8 mouse cellular contexts compared by ENCODE assay signal in the genomic region with DNA sequence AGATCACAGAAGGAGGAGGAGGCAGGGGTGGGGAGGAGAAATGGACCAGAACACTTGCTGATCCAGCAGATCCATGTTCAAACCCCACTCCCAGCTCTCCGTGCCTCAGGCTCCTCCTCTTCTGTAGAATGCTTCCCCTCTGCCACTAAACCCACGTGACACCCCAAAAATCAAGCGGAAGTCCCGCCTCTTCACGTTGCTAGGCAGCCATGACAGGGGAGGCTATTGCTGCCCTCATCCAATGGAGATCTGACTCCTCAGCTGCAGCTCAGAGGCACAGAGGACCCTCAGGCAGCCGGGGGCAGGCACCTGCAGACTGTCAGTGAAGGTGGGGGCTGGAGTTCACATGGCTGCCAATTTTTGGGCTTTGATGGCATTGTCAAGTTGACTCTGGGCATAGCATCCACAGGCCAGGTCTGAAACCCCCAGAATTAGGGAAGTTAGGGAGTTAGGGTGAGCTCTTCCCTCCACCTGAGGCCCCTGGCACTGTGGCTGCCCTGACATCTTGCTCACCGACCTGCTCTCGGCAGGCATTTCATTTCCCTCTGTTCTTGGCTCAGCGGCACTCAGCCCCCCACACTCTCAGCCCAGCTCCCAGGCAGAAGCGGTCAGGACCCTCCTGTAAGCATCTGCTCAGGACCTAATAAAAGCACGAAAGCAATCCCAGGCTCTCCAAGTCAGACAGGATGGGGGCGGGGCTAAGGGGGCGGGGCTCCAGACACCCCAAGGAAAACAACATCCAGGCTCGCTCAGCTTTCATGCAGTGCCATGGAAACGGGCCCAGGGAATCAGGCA. TPM values are rescaled to one million over a fixed set of nuclear protein-coding genes. Genes with fewer than 3 reads are reported as not detected.
DNase-seq lines count a peak whose midpoint lies in the region; ATAC-seq lines count a peak whose summit lies in the region.

No protein-coding gene starts in this region.

- peak overlapping the region; percentile 83 for H3K27ac ChIP-seq in forebrain, embryonic 10.5 days
- peak overlapping the region; percentile 79 for H3K27ac ChIP-seq in hindbrain, embryonic 12.5 days

- DNase-seq in 416B (ENCODE audit: low read depth) (peak; percentile 58), MEL-GATA-1-ER (ENCODE audit: extremely low read depth, low read depth) (peak; percentile 85)
- peak; percentile 75 for DNase-seq in forebrain, embryonic 10.5 days (ENCODE audit: extremely low spot score, low spot score)
- peak; percentile 72 to 91 for DNase-seq in layer of hippocampus, postnatal 14 days (ENCODE audit: low spot score in 2 of 2)
- DNase-seq in lung, postnatal 36 days = peak; percentile 74
- peak; percentile 53 for DNase-seq in right cerebral cortex, adult 18-20 months
- DNase-seq in c-Kit-positive CD71-positive TER-119-positive erythroid progenitor cells, embryonic 14.5 days (ENCODE audit: low spot score) = no peak

- peak overlapping the region; percentile 28 for H3K4me3 ChIP-seq in forebrain, embryonic 10.5 days
- H3K4me3 ChIP-seq in hindbrain, embryonic 12.5 days = no peak overlapping the region

- H3K9me3 ChIP-seq in forebrain, embryonic 10.5 days = no peaks in the 10 kb centered on the region
- no peaks in the 10 kb centered on the region for H3K9me3 ChIP-seq in hindbrain, embryonic 12.5 days (replicated peaks)

- 11% methylated on average over 15 of the region's 15 CpGs for WGBS in forebrain, embryonic 10.5 days
- 6% methylated on average over 15 of the region's 15 CpGs for WGBS in hindbrain, embryonic 12.5 days

- ATAC-seq in hindbrain, embryonic 12.5 days (ENCODE audit: low FRiP score) = peak; percentile 74

- H3K27me3 ChIP-seq in forebrain, embryonic 10.5 days (ENCODE audit: poor library complexity, severe bottlenecking) = no peaks in the 10 kb centered on the region
- no peaks in the 10 kb centered on the region for H3K27me3 ChIP-seq in hindbrain, embryonic 12.5 days

- H3K36me3 ChIP-seq in forebrain, embryonic 10.5 days (replicated peaks) = no peaks in the 10 kb centered on the region
- no peaks in the 10 kb centered on the region for H3K36me3 ChIP-seq in hindbrain, embryonic 12.5 days

- H3K4me2 ChIP-seq in hindbrain, embryonic 12.5 days (replicated peaks) = peak overlapping the region; percentile 35

- no peak overlapping the region for H3K9ac ChIP-seq in hindbrain, embryonic 12.5 days

- peaks cover 59% of the 10 kb centered on the region for H3K4me1 ChIP-seq in forebrain, embryonic 10.5 days
- H3K4me1 ChIP-seq in hindbrain, embryonic 12.5 days = peaks cover 36% of the 10 kb centered on the region

RNA-seq across cellular contexts. Expression of a gene that starts 20.2 kb away (rescaled TPM):
- 16.7 and 17.3 TPM in 2 replicates for polyA plus RNA-seq in forebrain, embryonic 10.5 days (2016; fragmentation: Nextera tagmentation; extraction: Ambion mirVana)
- polyA plus RNA-seq in hindbrain, embryonic 12.5 days (2016; fragmentation: Nextera tagmentation; extraction: Ambion mirVana) = 11.9 and 12.2 TPM in 2 replicates
- 10 to 100 TPM; 16.2 to 19.5 TPM for total RNA-seq in layer of hippocampus, postnatal 14 days (2021)

RNA-seq across cellular contexts. Expression of a gene that starts 42.0 kb away (rescaled TPM):
- polyA plus RNA-seq in forebrain, embryonic 10.5 days (2016; fragmentation: Nextera tagmentation; extraction: Ambion mirVana) = 109 and 114 TPM in 2 replicates
- 115 and 142 TPM in 2 replicates for polyA plus RNA-seq in hindbrain, embryonic 12.5 days (2016; fragmentation: Nextera tagmentation; extraction: Ambion mirVana)
- total RNA-seq in layer of hippocampus, postnatal 14 days (2021) = 100 to 1,000 TPM; 103 to 114 TPM
